In genomic region chr1:124041559-124041958, GRCm38 (mm10) we compare ENCODE assay signal across 9 mouse cellular contexts. TPM values are rescaled to one million over a fixed set of nuclear protein-coding genes. Genes with fewer than 3 reads are reported as not detected.
DNase-seq lines count a peak whose midpoint lies in the region; ATAC-seq and TF ChIP-seq lines count a peak whose summit lies in the region.
"Had no signal": no experiment of that assay in that cellular context is flagged by ENCODE, and none has a peak within 500 bp of the region (broad histone marks: within the 10 kb centered on the region; RNA-seq: fewer than 3 reads in every experiment).

No protein-coding gene starts in this region.

- H3K9me3 ChIP-seq in liver, embryonic 12.5 days (replicated peaks), result no peaks in the 10 kb centered on the region
- H3K9me3 ChIP-seq: limb, embryonic 12.5 days had no signal

- no peaks in the 10 kb centered on the region for H3K36me3 ChIP-seq in liver, adult 2 months (ENCODE audit: control insufficient read depth, insufficient read depth, low read length)
- H3K36me3 ChIP-seq in liver, embryonic 12.5 days, result no peaks in the 10 kb centered on the region
- H3K36me3 ChIP-seq: limb, embryonic 12.5 days had no signal

- no peak for TF ChIP-seq POLR2A in liver, adult 2 months (IDR thresholded peaks at IDR 0.05; ENCODE audit: extremely low read depth, insufficient read depth, low read length)
- no peak for TF ChIP-seq POLR2A in cerebellum, adult 2 months (IDR thresholded peaks at IDR 0.05; ENCODE audit: borderline replicate concordance, insufficient read depth, low read length)

- TF ChIP-seq CTCF in liver, adult 2 months (IDR thresholded peaks at IDR 0.05; ENCODE audit: low read depth, low read length), result peak; percentile 31; the same call in 1 of the 2 replicates
- TF ChIP-seq CTCF in cerebellum, adult 2 months (IDR thresholded peaks at IDR 0.05; ENCODE audit: borderline replicate concordance, insufficient read depth, low read depth, low read length), result peak; percentile 71

- no peak overlapping the region for H3K9ac ChIP-seq in liver, adult 2 months (ENCODE audit: low read depth, low read length)
- no peak overlapping the region for H3K9ac ChIP-seq in liver, embryonic 12.5 days
- H3K9ac ChIP-seq: limb, embryonic 12.5 days had no signal

- no peak for ATAC-seq in cerebellum, adult (ENCODE audit: insufficient number of reproducible peaks, low FRiP score, low TSS enrichment)
- ATAC-seq in liver, embryonic 12.5 days, result no peak
- no peak for ATAC-seq in CD4-positive, CD25-positive, alpha-beta regulatory T cell, adult 4 months

- H3K4me3 ChIP-seq in liver, adult 2 months (ENCODE audit: insufficient read depth, low read depth, low read length), result no peak overlapping the region
- H3K4me3 ChIP-seq in liver, embryonic 12.5 days, result no peak overlapping the region
- no peak overlapping the region for H3K4me3 ChIP-seq in cerebellum, adult 2 months (replicated peaks; ENCODE audit: insufficient read depth, low read depth, low read length)
- H3K4me3 ChIP-seq: limb, embryonic 12.5 days had no signal

- H3K4me1 ChIP-seq in liver, adult 2 months (ENCODE audit: control insufficient read depth, insufficient read depth, low read length), result no peaks in the 10 kb centered on the region
- H3K4me1 ChIP-seq in liver, embryonic 12.5 days, result peaks cover 2% of the 10 kb centered on the region; the same call in 1 of the 2 replicates
- peaks cover 3% of the 10 kb centered on the region; the same call in 1 of the 2 replicates for H3K4me1 ChIP-seq in cerebellum, adult 2 months (ENCODE audit: control insufficient read depth, insufficient read depth, low read length)

- peak; percentile 42 for DNase-seq in cerebellum, adult 11 months
- DNase-seq in liver, adult 2 months (ENCODE audit: extremely low read depth, low read depth, low spot score), result peak; percentile 0
- DNase-seq in cerebellum, adult 2 months, result peak; percentile 53 to 60
- DNase-seq in mesoderm, embryonic 11.5 days (ENCODE audit: low read depth, low spot score), result peak; percentile 27
- DNase-seq in spleen, postnatal 36 days (ENCODE audit: low spot score in 2 of 2), result no peak

- WGBS in liver, adult 2 months, result 3% methylated on average over 3 of the region's 3 CpGs
- 3% methylated on average over 3 of the region's 3 CpGs for WGBS in liver, embryonic 12.5 days (ENCODE audit: insufficient replicate concordance)
- 6% methylated on average over 3 of the region's 3 CpGs for WGBS in cerebellum, adult 2 months

- no peak overlapping the region for H3K4me2 ChIP-seq in liver, embryonic 12.5 days
- H3K4me2 ChIP-seq: limb, embryonic 12.5 days had no signal

- H3K79me2 ChIP-seq in liver, adult 2 months (ENCODE audit: control insufficient read depth, insufficient read depth, low read length), result no peaks in the 10 kb centered on the region

- H3K27ac ChIP-seq in liver, adult 2 months (replicated peaks; ENCODE audit: insufficient read depth, low read depth, low read length), result no peak overlapping the region
- no peak overlapping the region for H3K27ac ChIP-seq in liver, embryonic 12.5 days
- H3K27ac ChIP-seq in cerebellum, adult 2 months (ENCODE audit: insufficient read depth, low read length), result no peak overlapping the region
- H3K27ac ChIP-seq: limb, embryonic 12.5 days had no signal

- peaks cover 6% of the 10 kb centered on the region; the same call in 1 of the 2 replicates for H3K27me3 ChIP-seq in liver, adult 2 months (ENCODE audit: control insufficient read depth, insufficient read depth, low read length)
- peaks cover 31% of the 10 kb centered on the region for H3K27me3 ChIP-seq in liver, embryonic 12.5 days (replicated peaks)
- no peaks in the 10 kb centered on the region for H3K27me3 ChIP-seq in cerebellum, adult 2 months (ENCODE audit: control insufficient read depth, insufficient read depth, low read length)

RNA-seq across cellular contexts. Expression of gene Dpp10, which starts 3.8 kb away (rescaled TPM):
- total RNA-seq in liver, adult 2 months (2014; rRNA removed), result under 0.01 TPM in 1 of 2 replicates, not detected in the other
- polyA plus RNA-seq in liver, adult 2 months (2012; rRNA removed), result not detected in 2 replicates
- polyA plus RNA-seq in liver, embryonic 12.5 days (2016; fragmentation: Nextera tagmentation; extraction: Ambion mirVana), result not detected in 2 replicates
- polyA plus RNA-seq in cerebellum, adult 2 months (2012; rRNA removed), result 51.7 and 60.5 TPM in 2 replicates
- polyA plus RNA-seq in CD4-positive, CD25-positive, alpha-beta regulatory T cell, adult 4 months (2017; shearing (Covaris generic)), result under 1 TPM in 1 of 2 experiments, not detected in 1; 0.03 TPM

Comparison
In these comparisons a context has a peak if more than half of its experiments do, and no peak if none do; other contexts are left out.
1. DNase-seq: peak in cerebellum, adult 11 months (single experiment), liver, adult 2 months (single experiment), cerebellum, adult 2 months (2 of 2) and mesoderm, embryonic 11.5 days (single experiment); none in spleen, postnatal 36 days (0 of 2).
2. RNA of gene Dpp10, which starts 3.8 kb away (polyA plus RNA-seq): 51.7 to 60.5 TPM in cerebellum, adult 2 months; 0.03 TPM in CD4-positive, CD25-positive, alpha-beta regulatory T cell, adult 4 months, not detected in liver, adult 2 months and not detected in liver, embryonic 12.5 days; every median in the first group is over 10 times any median in the second.